Mouse (Mus musculus) adrenal gland, postnatal 10 days (tissue): ENCODE results near the gene Gm20518. TPM values are rescaled to one million over a fixed set of nuclear protein-coding genes. Genes with fewer than 3 reads are reported as not detected.

Source experiments
- DNase-seq: peaks from one replicate; pipeline ENCODE4 v3.0.0; 2021; ENCODE audit warnings: mixed read lengths
- long read RNA-seq, 2 experiments: library from polyadenylated mRNA; stranded (forward); transcript quantifications; one replicate each; pipeline ENCODE4 v2.0.0; 2021
- total RNA-seq, 2 experiments: library from RNA; stranded (reverse); gene quantifications; 2 replicates each; pipeline ENCODE4 v1.2.3; 2021

The Gm20518 gene
- total RNA-seq = under 1 TPM; 0.18 to 0.30 TPM
- long read RNA-seq, experiment 1, partial matches to known transcripts = 0 of 6 reads
- long read RNA-seq, experiment 1, other reads (novel, unspliced or antisense) = 6 of 6 reads
- long read RNA-seq, experiment 2, partial matches to known transcripts = 1 of 1 reads
- long read RNA-seq, experiment 2, other reads (novel, unspliced or antisense) = 0 of 1 reads

DNA sequence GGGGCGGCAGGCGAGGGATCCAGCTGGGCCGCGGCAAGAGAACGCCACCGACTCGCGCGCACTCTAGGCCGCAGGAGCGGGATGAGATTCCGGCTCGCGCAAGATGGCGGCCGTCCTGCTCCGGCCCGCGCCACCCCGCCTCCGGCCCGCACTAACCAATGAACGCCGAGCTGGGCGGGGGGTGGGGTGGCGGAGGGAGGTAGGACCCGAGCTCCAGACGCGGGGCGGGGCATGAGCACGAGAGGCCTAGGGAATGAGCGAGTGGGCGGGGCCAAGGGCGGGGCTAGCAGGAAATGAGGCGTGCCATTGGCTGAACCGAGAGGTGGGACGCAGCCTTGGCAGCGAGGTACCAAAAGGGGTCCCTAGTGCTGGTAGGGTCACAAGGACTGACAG is at the start of gene Gm20518:
TSS of gene Gm20518 (minus strand) at position 105 of the 393 bp plus-strand sequence.
- DNase-seq = peak; percentile 99

DNA sequence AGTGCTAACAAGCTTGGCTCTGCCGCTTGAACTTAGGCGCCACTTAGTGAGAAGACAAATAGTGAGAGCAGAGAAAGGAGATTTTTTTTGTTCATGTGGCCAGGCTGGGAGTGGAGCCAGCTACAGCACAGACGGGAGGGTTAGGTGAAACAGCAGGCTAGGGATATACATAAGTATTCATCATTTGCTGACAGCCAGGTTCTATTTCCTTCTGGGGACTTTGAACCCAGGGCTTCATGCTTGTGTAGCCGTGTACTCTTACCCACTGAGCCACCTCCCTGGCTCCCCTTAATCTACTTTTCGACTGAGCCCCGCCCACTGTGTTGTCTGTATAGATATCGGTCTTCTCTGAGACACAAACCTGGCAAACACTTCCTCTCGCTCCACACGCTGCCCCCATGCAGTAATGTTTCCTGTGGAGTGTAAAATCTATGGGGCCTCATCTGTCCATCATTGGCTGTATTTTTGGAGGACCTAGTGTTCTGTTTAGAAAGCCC is 47.8 kb upstream of the Gm20518 start:
- no peak for DNase-seq

DNA sequence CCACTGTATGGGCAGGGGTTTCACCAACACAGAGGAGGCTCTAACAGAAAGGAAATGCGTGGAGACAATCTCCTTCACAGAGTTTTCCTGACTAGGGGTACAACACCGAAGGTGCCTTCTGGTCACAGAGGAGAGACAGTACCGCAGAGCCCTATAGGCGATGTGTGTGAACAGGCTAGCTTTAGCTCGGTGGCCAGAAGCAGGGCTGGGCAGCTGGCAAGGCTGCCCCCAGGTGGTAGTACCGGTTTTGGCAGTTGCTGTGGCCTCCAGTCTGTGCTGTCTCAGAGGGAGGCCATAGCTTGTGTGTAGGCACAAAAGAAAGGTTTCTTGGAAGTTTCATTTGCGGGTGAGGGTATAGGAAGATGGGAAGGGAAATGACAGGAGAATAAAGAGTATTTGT is 47.4 kb upstream of the Gm20518 start:
- DNase-seq = peak; percentile 82

DNA sequence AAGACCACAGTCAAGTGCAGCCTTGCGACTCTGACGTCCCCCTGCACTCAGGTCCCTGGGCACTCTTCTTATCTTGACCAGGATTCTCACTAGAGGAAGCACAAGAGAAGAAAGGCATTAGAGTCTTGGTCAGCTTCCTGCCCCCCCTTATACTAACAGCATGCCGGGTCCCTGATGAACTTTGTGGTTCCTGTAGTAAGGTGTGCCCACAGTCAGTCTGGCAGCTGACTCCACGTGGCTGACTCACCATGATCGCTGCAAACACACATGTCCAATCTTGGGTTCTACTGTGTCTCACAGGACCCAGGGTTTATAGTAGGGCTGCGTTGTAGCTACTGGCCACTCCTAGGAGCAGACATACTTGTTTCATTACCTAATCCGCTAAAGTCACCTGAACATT is 46.7 kb upstream of the Gm20518 start:
- DNase-seq = no peak

DNA sequence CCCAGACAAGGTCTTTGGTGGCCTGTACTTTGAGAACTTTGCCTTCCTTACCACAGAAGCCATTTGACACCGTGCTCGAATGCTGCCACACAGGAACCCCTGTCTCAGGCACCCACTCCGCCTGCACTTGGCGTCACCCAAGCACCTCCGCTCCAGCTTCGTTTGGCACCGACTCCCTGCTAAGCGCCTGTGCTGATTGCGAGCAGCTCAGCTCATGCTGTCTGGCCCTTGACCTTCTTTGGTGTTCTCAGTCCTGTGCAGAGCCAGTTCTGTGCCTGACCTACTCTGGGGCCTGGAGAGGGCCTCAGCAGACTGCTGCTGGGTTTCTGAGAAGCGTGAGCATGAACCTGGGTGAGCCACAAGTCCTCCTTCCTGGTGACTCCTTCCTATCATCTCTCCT is 45.3 kb upstream of the Gm20518 start:
- DNase-seq = peak; percentile 58

DNA sequence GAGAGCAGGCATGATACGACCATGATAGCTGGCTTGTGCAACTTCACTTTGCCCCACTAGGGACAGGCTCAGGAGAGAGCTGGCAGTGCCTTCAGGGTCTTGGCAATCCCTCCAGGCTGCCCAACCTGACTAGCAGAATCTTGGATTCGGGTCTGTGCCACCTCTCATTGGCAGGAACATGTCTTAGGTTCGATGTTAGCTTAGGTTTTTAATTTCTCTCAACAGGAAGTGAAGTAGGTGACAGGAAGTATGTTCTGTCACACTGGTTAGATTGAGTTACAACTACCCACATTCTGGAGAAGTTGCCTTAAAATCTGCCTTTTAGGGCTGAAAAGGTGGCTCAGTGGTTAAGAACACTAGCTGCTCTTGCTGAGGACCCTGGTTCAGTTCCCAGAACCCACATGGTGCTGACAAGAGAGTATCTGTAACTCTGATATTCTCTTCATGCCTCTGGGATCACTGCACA is 43.0 kb upstream of the Gm20518 start:
- peak; percentile 62 for DNase-seq

DNA sequence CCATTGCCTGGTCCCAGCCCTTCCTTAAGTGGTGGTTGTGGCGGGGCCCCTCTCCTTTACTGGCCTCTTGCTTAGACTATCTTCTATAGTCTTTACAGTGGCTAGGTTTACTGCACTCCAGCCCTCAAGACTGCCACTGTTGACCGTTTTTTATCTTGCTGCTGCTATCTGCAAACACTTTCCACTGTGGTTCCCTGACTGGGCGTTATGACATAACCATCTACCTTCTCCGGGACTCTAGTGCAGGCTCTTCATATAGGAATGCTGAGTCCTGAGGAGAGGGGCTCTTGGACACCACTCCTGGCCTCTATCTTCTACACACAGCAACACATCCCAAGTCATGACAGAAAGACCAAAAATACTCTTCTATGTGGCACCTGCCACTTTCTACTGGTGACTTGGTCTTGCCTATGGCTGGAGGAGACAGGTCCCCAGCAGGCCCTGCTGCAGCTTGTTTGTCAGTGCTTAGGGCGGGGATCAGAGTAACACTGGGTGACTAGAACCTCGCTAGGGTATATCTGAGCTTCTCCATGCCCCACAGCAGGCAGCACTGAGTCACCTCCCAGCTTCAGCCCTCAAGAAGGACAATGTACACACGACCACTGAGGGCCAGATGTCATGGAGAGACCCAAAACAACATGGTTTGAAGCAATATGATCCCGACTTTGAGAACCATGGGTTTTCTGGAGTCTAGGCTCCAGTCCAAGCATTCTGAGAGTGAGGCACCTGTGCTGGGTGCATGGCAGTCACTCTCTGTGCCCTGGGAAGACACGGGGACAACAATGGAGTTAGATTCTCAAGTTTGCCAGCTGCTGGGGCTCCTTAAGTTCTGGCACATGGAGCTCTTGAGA is 42.3 kb upstream of the Gm20518 start:
- DNase-seq = no peak

DNA sequence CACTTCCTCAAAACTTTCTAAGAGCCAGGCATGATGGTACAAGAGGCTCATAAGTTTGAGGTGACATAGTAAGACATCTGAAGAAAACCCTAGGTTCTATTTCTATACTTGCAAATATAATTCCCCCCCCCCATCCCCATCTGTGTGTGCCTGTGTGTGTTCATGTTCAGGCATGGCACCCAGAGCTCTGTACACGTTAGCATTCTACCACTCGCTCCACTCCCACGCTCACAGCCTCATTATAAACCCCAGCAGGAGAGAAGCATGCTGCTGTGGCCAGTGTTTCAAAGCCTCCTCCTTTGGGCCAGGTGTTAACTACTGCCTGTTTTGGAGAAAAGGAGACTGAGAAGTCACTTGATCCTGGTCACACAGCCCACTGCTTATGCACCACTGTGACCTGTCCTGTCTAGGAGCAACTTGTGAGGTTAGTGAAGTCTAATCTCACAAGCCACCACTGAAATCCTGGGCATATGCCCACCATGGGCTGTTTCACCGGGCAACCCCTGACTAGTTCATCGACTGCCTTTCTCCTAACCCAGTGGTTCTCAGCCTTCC is 40.5 kb upstream of the Gm20518 start:
- no peak for DNase-seq

DNA sequence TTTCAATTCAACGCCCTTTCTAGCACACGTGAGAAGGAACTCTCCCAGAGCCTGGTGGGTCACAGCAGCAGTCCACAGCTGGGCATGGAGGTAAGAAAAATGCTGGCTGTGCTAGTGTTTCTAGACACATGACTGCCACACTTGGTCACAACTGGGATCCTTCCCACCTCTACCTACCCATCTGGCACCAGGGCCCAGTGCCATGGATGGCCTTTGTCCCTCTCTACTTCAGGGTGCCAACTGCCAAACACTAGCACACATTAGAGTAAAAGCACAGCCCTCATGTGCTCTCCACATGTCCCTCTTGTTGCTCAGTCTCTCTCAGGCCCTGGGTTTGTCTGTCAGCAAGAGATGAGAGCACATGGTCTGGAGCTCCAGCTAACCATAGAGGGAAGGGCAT is 38.2 kb upstream of the Gm20518 start:
- no peak for DNase-seq

DNA sequence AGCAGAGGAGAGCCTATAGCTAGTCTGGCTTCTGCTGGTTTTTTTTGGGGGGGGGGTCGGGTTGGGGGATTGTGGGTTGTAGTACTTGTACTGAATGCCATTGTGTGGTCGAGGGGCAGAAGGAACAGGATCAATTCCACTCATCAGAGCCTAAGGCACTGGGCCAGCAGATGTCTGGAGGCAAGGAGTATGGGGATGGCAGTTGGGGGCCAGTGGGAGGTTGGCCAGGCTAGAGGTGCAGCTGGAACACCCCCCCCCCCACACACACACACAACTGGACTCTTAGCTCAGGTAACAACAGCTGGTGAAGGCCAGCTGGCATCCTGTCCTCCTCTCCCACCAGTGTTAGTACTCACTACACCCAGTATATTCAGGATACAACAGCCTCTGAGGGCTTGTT is 37.7 kb upstream of the Gm20518 start:
- DNase-seq = no peak

DNA sequence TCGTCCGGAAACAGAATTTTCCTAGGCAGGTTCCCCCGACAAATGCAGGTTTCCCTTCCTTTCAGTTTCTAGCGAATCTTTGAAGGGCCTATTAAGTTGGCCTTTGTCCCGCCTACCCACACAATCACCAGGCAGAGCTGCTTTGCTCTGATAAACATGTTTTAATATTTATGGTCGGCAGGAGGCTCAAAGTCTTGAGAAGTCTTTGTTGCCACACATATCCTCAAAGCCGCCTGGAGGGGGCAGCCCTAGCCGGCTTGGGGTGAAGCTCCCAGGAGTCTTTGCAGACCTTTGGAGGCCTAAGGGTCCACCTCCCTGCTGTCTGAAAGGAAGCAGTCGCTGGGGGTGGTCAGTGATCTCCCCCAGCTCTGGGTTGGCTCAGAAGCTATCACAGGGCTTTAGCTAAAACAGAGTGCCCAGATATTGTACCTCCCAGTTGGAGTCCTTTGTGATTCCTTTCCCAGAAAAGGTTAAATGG is 37.2 kb upstream of the Gm20518 start:
- peak; percentile 82 for DNase-seq

DNA sequence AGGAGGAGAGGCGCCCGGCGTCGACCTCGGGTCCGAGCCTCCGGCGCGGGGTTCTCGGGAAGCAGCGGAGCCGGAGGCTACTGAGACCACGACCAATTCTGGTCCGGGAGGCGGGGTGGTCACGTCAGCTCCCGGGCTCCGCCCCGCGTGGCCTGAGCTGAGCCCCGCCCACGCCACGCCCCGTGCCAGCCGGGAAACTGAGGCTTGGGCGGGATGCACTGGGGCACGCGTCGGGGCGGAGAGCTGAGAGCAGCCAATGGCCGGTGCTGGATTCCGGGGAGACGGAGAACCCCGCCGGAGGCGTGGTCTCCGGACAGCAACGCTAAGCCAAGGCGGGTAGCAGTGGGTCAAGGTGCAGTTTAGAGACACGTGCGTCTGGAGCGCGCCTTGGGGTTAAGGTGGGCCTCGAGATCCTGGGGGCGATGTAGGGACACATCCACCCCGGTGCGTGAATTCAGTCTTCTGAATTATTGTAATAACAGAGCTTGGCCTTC is 36.7 kb upstream of the Gm20518 start, which contains the start of gene Slc25a1:
TSS of gene Slc25a1 (minus strand) at position 133 of the 494 bp plus-strand sequence.
- peak; percentile 89 for DNase-seq

DNA sequence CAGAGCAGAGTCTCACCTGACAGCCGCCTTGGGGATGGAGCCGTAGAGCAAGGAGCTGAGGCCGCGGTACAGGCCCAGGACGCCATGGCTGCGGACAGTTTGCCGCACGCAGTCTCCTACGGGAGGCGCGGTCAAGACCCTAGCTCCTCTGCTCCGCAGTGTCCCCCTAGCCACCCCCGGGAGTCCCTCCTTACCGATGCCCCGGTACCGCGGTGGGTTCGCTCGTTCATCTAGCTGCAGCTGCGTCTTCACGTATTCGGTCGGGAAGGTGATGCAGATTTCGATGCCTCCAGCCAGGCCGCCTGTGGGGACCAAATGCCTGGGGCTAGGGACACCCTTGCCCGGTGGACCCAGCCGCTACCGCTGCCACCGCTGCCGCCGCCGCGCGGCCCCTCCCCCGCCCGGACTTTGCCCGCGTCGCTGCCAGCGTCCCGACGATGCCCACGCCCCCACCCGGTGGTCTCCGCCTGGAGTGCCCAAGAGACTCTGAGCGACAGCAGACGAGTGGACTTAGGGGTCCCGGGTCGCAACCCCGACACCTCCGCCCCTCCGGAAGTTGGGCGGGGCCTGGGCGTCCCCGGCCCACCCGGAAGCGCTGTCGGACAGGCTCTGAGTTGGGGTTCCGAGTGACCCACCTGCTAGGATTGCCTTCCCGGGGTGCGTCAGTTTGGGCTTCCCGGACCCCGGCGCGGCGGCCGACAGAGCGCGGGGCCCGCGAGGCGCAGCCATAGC is 36.0 kb upstream of the Gm20518 start:
- peak; percentile 70 for DNase-seq

DNA sequence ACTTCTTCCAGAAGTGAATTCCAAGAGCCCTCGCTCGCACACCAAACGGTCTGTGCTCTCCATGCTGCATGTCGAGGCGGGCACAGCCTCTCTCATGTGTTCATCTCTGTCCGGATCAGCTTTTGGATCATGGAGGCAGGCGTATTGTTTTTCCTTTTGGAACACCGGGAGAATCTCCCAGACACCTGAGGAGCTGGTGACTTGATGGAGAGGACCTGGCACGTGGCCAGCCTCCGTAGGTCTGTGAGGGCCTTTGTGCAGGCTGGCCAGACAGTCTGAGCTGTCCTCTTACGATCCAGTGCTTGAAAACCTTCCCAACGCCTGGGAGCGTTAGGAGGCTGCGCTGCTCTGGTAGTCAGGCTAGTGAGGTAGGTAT is 30.7 kb upstream of the Gm20518 start:
- no peak for DNase-seq

DNA sequence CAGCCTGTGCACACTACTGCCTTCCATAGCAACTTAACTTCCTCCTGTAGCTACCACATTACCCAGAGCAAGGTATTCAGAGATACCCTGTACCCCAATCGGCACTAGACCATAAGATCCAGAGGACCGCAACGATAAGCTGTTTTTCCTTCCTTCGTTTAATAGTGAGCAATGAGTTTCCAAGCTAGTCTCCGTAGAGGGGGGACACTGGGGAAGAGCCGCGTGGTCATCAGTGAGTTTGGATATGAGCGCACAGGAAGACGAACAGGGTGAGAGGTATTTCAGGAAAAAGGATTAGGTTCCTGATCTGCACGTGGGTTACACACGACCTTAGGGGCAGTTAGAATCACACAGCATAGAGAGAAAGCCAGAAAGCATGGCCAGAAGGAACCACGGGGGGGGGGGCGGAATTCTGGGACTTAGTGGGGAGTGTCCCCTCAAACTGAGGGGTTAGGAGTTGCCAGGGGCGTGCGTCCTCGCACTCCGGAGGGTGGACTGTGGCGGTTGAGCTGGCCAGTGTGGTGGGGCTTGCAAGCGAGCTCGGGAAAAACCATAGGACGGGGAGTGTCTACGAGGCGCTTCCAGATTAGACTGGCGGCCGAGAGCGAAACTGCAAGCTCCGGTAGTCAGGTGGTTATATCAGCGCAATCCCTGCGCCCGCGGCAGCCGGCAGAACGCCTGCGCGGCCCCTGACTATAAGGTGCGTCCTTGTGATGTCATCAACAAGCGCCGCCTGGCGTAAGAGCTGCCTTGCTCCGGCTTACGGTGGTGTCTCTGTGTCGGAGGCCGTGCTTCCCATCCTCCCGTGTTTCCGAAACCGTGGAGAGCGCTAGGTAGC is 30.1 kb upstream of the Gm20518 start:
- DNase-seq = peak; percentile 97

DNA sequence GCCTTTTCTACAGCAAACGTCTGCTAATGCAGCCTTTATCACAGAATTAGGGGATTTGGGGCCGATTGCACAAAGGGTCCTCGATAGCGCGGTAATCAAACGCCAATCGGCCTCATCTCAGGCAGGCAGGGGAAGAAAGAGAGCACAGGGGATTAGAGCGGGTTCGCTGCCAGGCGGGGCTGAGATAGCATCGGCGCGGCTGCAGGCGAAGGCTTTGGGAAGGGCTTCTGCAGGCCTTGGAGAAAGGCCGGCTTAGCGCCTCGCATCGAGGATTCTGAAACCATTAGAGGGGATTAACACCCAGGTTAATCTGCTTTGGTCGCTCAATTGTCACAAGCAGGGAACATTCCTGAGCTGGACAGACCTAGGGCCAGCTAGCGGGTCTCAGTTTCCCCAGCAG is 29.1 kb upstream of the Gm20518 start:
- DNase-seq = no peak

DNA sequence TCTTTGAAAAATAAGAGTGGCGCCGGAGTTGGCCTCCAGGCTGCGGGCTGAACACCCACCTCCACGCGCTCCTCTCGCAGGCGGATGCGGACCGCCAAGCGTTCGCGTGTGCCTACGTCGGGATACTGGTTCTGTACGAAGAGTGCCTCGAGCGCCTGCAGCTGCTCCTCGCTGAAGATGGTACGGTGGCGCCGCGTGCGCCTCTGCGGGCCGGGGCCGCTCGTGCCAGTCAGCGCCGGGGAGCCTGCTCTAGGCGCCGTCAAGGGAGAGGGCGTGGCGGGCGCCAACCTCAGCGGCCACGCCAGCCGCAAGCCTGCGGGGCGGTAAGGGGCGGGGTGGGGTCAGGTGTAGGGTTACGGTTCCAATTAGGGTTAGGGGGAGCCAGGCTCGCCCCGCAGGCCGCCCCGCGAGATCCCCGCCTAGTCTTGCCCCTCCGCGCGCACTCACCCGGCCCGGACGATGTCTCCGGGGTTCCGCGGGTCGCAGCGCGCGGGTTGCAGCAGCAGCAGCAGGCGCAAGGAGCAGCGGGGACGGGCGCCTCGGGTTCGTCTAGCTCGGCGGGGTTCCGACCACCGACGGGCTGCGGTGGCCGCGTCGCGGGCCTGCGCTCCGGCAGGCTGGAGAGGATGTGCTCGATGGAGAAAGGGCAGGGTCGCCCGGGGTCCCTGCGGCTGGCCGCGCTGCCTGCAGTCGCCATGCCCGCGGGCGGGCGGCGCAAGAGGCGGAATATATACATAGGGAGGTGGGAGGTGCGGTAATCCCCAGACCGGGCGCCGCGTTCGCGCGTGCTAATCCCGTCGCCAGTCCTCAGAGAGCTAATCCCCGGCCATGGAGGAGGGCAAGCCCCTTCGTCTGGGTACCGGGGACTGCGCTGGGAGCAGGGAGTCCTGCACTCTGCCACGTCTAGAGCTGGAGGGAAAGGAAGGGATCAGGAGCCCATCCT is 23.1 kb upstream of the Gm20518 start, which contains the start of gene Gsc2:
TSS of gene Gsc2 (minus strand) at position 753 of the 943 bp plus-strand sequence.
- peak; percentile 44 for DNase-seq

DNA sequence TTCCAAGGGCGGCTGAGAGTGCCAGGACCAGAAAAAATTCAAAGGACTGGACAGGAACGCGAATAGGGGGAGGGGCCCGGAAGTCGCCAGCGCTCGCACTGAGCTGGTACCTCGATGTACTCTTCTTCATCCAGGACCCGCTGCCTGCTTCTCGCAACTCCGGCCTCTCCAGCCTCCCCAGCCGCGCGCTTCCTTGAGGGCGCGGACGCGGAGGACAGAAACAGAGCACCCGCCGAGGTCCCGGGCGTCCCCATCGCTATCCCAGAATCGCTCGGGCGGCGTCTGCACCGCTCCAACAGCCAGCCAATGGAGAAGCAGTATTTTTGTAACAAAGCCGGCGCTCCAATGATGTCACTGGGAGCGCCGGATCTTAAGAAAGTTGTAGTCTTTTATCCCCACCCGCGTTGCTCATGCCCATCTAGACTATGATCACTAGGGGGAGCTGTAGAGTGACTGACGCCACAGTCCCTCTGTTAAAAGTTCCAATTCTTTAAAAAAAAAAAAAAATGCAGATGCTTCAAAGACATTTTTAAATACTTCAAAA is 19.7 kb upstream of the Gm20518 start, which contains the start of gene Ess2:
TSS of gene Ess2 (minus strand) at position 297 of the 544 bp plus-strand sequence.
- peak; percentile 90 for DNase-seq

DNA sequence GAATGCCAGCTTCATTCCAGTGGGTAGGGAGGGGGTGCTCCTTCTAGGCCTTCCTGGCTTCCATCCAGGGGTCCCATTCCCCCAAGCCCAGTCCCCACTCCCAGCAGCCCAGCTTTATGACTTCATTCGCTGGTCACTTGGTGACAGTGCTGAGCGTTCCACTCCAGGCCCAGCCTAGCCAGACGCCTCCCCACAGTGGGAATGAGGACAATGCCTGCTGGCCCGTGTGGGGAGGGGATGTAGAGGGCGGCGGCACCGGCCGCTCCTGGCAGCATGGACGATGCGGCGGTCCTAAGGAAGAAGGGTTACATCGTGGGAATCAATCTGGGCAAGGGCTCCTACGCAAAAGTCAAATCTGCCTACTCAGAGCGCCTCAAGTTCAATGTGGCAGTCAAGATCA is 7.0 kb upstream of the Gm20518 start, which contains the start of the genes Dgcr2 and Tssk2:
TSS of gene Dgcr2 (minus strand) at position 101 of the 400 bp plus-strand sequence.
TSS of gene Tssk2 (plus strand) at position 176 of the 400 bp plus-strand sequence.
- no peak for DNase-seq
